Mouse (Mus musculus): ENCODE measurements around the gene Hsf5. TPM values are rescaled to one million over a fixed set of nuclear protein-coding genes. Genes with fewer than 3 reads are reported as not detected.

Gene Hsf5
- polyA plus RNA-seq, 1 experiment from 2014 or later = 0.61 TPM

GRCm38 (mm10) chr11:87581161-87581865 lies 35.7 kb upstream of the Hsf5 start:
- ATAC-seq (replicated peaks) = no peak
- WGBS = 86% methylated on average over 12 of the region's 12 CpGs
- H3K4me2 ChIP-seq = no peak overlapping the region

GRCm38 (mm10) chr11:87581933-87582710 lies 34.8 kb upstream of the Hsf5 start:
- H3K4me1 ChIP-seq = peaks cover 16% of the 10 kb centered on the region
- no peak overlapping the region for H3K4me2 ChIP-seq
- no peak overlapping the region for H3K27ac ChIP-seq
- no peak for ATAC-seq (replicated peaks)
- no peaks in the 10 kb centered on the region for H3K27me3 ChIP-seq (replicated peaks)
- H3K9ac ChIP-seq = no peak overlapping the region
- H3K4me3 ChIP-seq = no peak overlapping the region
- no peaks in the 10 kb centered on the region for H3K9me3 ChIP-seq
- 80% methylated on average over 8 of the region's 8 CpGs for whole genome bisulfite sequencing
- H3K36me3 ChIP-seq (replicated peaks) = no peaks in the 10 kb centered on the region

More at GRCm38 (mm10) chr11:87581161-87581865, 35.7 kb upstream of the Hsf5 start:
- Histone ChIP-seq H3K4me3 (no peak overlapping the region), H3K9ac (no peak overlapping the region), H3K4me1 (peaks cover 16% of the 10 kb centered on the region), H3K36me3 (replicated peaks) (no peaks in the 10 kb centered on the region), H3K27ac (no peak overlapping the region), H3K9me3 (no peaks in the 10 kb centered on the region), H3K27me3 (replicated peaks) (no peaks in the 10 kb centered on the region)

- H3K27me3 ChIP-seq (replicated peaks) = no peaks in the 10 kb centered on the region
- H3K4me1 ChIP-seq = peaks cover 4% of the 10 kb centered on the region; the same call in 1 of the 2 replicates
- WGBS = 86% methylated on average over 6 of the region's 6 CpGs
- no peaks in the 10 kb centered on the region for H3K36me3 ChIP-seq (replicated peaks)
- H3K9me3 ChIP-seq = no peaks in the 10 kb centered on the region
- no peak overlapping the region for H3K4me2 ChIP-seq
- no peak for ATAC-seq (replicated peaks)
- H3K4me3 ChIP-seq = no peak overlapping the region
- H3K9ac ChIP-seq = no peak overlapping the region
- no peak overlapping the region for H3K27ac ChIP-seq
Observed at GRCm38 (mm10) chr11:87583291-87584034, 33.5 kb upstream of the Hsf5 start.

GRCm38 (mm10) chr11:87584711-87585505 lies 32.1 kb upstream of the Hsf5 start:
- no peak overlapping the region for H3K4me3 ChIP-seq
- H3K36me3 ChIP-seq (replicated peaks) = no peaks in the 10 kb centered on the region
- no peak for ATAC-seq (replicated peaks)
- H3K9ac ChIP-seq = no peak overlapping the region
- peaks cover 9% of the 10 kb centered on the region for H3K4me1 ChIP-seq
- no peak overlapping the region for H3K27ac ChIP-seq
- H3K4me2 ChIP-seq = no peak overlapping the region
- no peaks in the 10 kb centered on the region for H3K27me3 ChIP-seq (replicated peaks)
- no peaks in the 10 kb centered on the region for H3K9me3 ChIP-seq
- WGBS = 86% methylated on average over 10 of the region's 10 CpGs

- Histone ChIP-seq H3K4me2 (no peak overlapping the region), H3K4me3 (no peak overlapping the region), H3K27ac (no peak overlapping the region), H3K9ac (no peak overlapping the region), H3K9me3 (no peaks in the 10 kb centered on the region), H3K27me3 (replicated peaks) (no peaks in the 10 kb centered on the region), H3K4me1 (peaks cover 20% of the 10 kb centered on the region), H3K36me3 (replicated peaks) (no peaks in the 10 kb centered on the region)
- 92% methylated on average over 5 of the region's 5 CpGs for WGBS
- no peak for ATAC-seq (replicated peaks)
Observed at GRCm38 (mm10) chr11:87587211-87587874, 29.6 kb upstream of the Hsf5 start.

- Histone ChIP-seq H3K4me2 (no peak overlapping the region), H3K27me3 (replicated peaks) (no peaks in the 10 kb centered on the region), H3K9me3 (no peaks in the 10 kb centered on the region), H3K4me3 (no peak overlapping the region), H3K27ac (no peak overlapping the region), H3K36me3 (replicated peaks) (no peaks in the 10 kb centered on the region), H3K4me1 (peaks cover 42% of the 10 kb centered on the region), H3K9ac (no peak overlapping the region)
- 93% methylated on average over 8 of the region's 8 CpGs for WGBS
- no peak for ATAC-seq (replicated peaks)
Observed at GRCm38 (mm10) chr11:87589605-87590004, 27.4 kb upstream of the Hsf5 start.

GRCm38 (mm10) chr11:87590841-87591525 lies 26.0 kb upstream of the Hsf5 start:
- H3K36me3 ChIP-seq (replicated peaks) = no peaks in the 10 kb centered on the region
- peak overlapping the region; percentile 82 for H3K9ac ChIP-seq
- no peak for ATAC-seq (replicated peaks)
- peak overlapping the region; percentile 86 for H3K4me2 ChIP-seq
- peak overlapping the region; percentile 72 for H3K4me3 ChIP-seq
- H3K27ac ChIP-seq = peak overlapping the region; percentile 88
- H3K27me3 ChIP-seq (replicated peaks) = no peaks in the 10 kb centered on the region
- no peaks in the 10 kb centered on the region for H3K9me3 ChIP-seq
- peaks cover 49% of the 10 kb centered on the region for H3K4me1 ChIP-seq
- 3% methylated on average over 25 of the region's 25 CpGs for WGBS

GRCm38 (mm10) chr11:87591526-87592353 lies 25.2 kb upstream of the Hsf5 start, which contains the start of gene Mtmr4:
Mtmr4 (plus strand) TSS chr11:87592162.
- peak within 1 kb of the TSS; percentile 72 for H3K4me3 ChIP-seq
- H3K4me2 ChIP-seq = peak within 1 kb of the TSS; percentile 86
- no peaks in the 10 kb centered on the region for H3K27me3 ChIP-seq (replicated peaks)
- peak; percentile 99 for ATAC-seq (replicated peaks)
- H3K9ac ChIP-seq = peak within 1 kb of the TSS; percentile 82
- no peaks in the 10 kb centered on the region for H3K9me3 ChIP-seq
- no peaks in the 10 kb centered on the region for H3K36me3 ChIP-seq (replicated peaks)
- H3K4me1 ChIP-seq = peaks cover 53% of the 10 kb centered on the region
- WGBS = under 1% methylated on average over 61 of the region's 61 CpGs
- peak within 1 kb of the TSS; percentile 90 for H3K27ac ChIP-seq

GRCm38 (mm10) chr11:87592354-87592695 lies 24.6 kb upstream of the Hsf5 start:
- peak overlapping the region; percentile 78 for H3K4me2 ChIP-seq
- ATAC-seq (replicated peaks) = no peak; the same call in 1 of the 2 replicates
- H3K4me3 ChIP-seq = peak overlapping the region; percentile 72
- H3K4me1 ChIP-seq = peaks cover 59% of the 10 kb centered on the region
- under 1% methylated on average over 15 of the region's 15 CpGs for WGBS
- no peaks in the 10 kb centered on the region for H3K27me3 ChIP-seq (replicated peaks)
- peak overlapping the region; percentile 90 for H3K27ac ChIP-seq
- H3K36me3 ChIP-seq (replicated peaks) = peaks cover under 1% of the 10 kb centered on the region; the same call in 1 of the 2 replicates
- peak overlapping the region; percentile 81 for H3K9ac ChIP-seq
- H3K9me3 ChIP-seq = no peaks in the 10 kb centered on the region

All from midbrain, embryonic 15.5 days (tissue).